Mouse (Mus musculus) forebrain, postnatal 0 days (tissue): ENCODE data around the gene Wdr74. TPM values are rescaled to one million over a fixed set of nuclear protein-coding genes. Genes with fewer than 3 reads are reported as not detected.
"Not testable (repeated sequence)": the region's sequence is repeated elsewhere in the genome, so short reads cannot be mapped to it uniquely, and the experiment has no call there.

Experiments
- ATAC-seq: fragments of 200-750 bp; cut with Nextera tagmentation; 2 replicates; pipeline ENCODE4 v1.8.0; 2017; ENCODE audit warnings: mild to moderate bottlenecking, moderate library complexity
- DNase-seq: peaks from one replicate; pipeline ENCODE4 v3.0.0-alpha.2; 2015
- H3K27ac ChIP-seq: fragments of 300-500 bp; sonication (generic); 2 replicates; pipeline ENCODE4 v1.5.1; 2014; ENCODE audit warnings: low read depth, mild to moderate bottlenecking, antibody characterized with exemption, low read length, moderate library complexity, mixed read lengths
- H3K27me3 ChIP-seq: fragments of 300-500 bp; sonication (generic); 2 replicates; pipeline ENCODE4 v1.6.1; 2014; ENCODE audit warnings: mild to moderate bottlenecking, low read length, mixed read lengths; ENCODE audit not compliant: insufficient read depth
- H3K36me3 ChIP-seq: fragments of 300-500 bp; sonication (generic); 2 replicates; pipeline ENCODE4 v1.6.1; 2014; ENCODE audit warnings: mild to moderate bottlenecking, moderate library complexity; ENCODE audit not compliant: insufficient read depth
- H3K4me1 ChIP-seq: fragments of 300-500 bp; sonication (generic); 2 replicates; pipeline ENCODE4 v1.6.1; 2014; ENCODE audit warnings: antibody characterized with exemption; ENCODE audit not compliant: insufficient read depth
- H3K4me2 ChIP-seq: fragments of 300-500 bp; sonication (generic); 2 replicates; pipeline ENCODE4 v1.6.1; 2014; ENCODE audit warnings: low read depth, mild to moderate bottlenecking, moderate library complexity
- H3K4me3 ChIP-seq: fragments of 300-500 bp; sonication (generic); 2 replicates; pipeline ENCODE4 v1.5.1; 2014; ENCODE audit warnings: low read depth, low read length, mixed read lengths
- H3K9ac ChIP-seq: fragments of 300-500 bp; sonication (generic); 2 replicates; pipeline ENCODE4 v1.6.1; 2014; ENCODE audit warnings: mild to moderate bottlenecking
- H3K9me3 ChIP-seq: fragments of 300-500 bp; sonication (generic); 2 replicates; pipeline ENCODE4 v1.6.1; 2016; ENCODE audit warnings: low read length
- CTCF ChIP-seq: sonication (generic); IDR thresholded peaks from 2 replicates; pipeline ENCODE4 v1.5.1; 2016; ENCODE audit warnings: antibody characterized with exemption, control low read depth, low read depth
- WGBS: fragments of 180-500 bp; shearing (Covaris S2); extraction: QIAGEN DNeasy Blood & Tissue Kit; methylation state at CpG from one replicate; pipeline ENCODE4 v1.1.7; 2014; 5-methylcytosine and 5-hydroxymethylcytosine counted together
- polyA plus RNA-seq: library from polyadenylated mRNA; unstranded; fragments of >200 nt; fragmentation: Nextera tagmentation; extraction: Ambion mirVana; gene quantifications from 2 replicates; pipeline ENCODE4 v1.2.1, GENCODE M21; 2015
- total RNA-seq: library from RNA; depleted of rRNA; stranded (reverse); fragments of >200 nt; gene quantifications from 2 replicates; pipeline ENCODE4 v1.2.3, GENCODE M21; 2014

The Wdr74 gene
- total and polyA plus RNA-seq, 2 experiments from 2014 or later, result 74.1 to 98.7 TPM

GRCm38 (mm10) chr19:8715868-8716766 is 19.5 kb upstream of the Wdr74 start:
- DNase-seq (no peak), ATAC-seq (no peak)
- no peak overlapping the region for H3K4me2 ChIP-seq
- H3K36me3 ChIP-seq, result 0 out of 2 replicates have a peak, but pooled peaks cover 7% of the 10 kb centered on the region
- H3K9ac ChIP-seq, result no peak overlapping the region
- no peaks in the 10 kb centered on the region for H3K27me3 ChIP-seq
- no peak overlapping the region for H3K27ac ChIP-seq
- H3K4me3 ChIP-seq, result no peak overlapping the region
- H3K4me1 ChIP-seq, result peaks cover 13% of the 10 kb centered on the region
- WGBS, result 74% methylated on average over 10 of the region's 10 CpGs
- H3K9me3 ChIP-seq, result no peaks in the 10 kb centered on the region
- TF ChIP-seq CTCF, result no peak

- H3K4me2 ChIP-seq, result no peak overlapping the region
- H3K4me1 ChIP-seq, result peaks cover 12% of the 10 kb centered on the region
- no peak for TF ChIP-seq CTCF
- WGBS, result 78% methylated on average over 8 of the region's 10 CpGs
- no peak overlapping the region for H3K4me3 ChIP-seq
- H3K27me3 ChIP-seq, result no peaks in the 10 kb centered on the region
- no peak overlapping the region for H3K27ac ChIP-seq
- no peak overlapping the region for H3K9ac ChIP-seq
- H3K36me3 ChIP-seq, result 0 out of 2 replicates have a peak, but pooled peaks cover 2% of the 10 kb centered on the region
- ATAC-seq (no peak), DNase-seq (no peak)
- no peaks in the 10 kb centered on the region for H3K9me3 ChIP-seq
Measured at GRCm38 (mm10) chr19:8716767-8717475, 18.7 kb upstream of the Wdr74 start.

DNA sequence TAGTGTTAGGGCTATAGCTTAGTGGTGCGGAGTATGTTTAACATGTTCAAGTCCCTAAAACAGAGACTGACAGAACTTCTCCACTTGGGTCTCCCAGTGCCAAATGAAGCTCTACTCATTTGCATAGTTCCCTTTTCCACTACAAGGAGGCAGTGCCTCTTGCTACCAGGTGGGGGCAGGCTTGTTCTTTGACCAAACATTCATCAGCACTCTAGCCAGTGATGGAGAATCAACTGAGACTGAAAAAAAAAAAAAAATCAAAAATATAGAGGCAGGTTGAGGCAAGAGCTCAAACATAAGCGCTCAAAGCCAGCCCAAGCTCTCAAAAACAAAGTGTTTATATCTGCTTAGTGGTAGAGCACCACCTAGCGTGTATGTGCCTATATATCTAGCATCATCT is 17.3 kb upstream of the Wdr74 start:
- Histone ChIP-seq H3K27ac (no peak overlapping the region), H3K4me1 (peaks cover 7% of the 10 kb centered on the region; the same call in 1 of the 2 replicates), H3K36me3 (no peaks in the 10 kb centered on the region), H3K4me2 (no peak overlapping the region), H3K9ac (no peak overlapping the region), H3K9me3 (no peaks in the 10 kb centered on the region), H3K4me3 (no peak overlapping the region), H3K27me3 (no peaks in the 10 kb centered on the region)
- ATAC-seq (no peak), DNase-seq (peak; percentile 65)
- TF ChIP-seq CTCF, result peak; percentile 81
- 70% methylated on average over 3 of the region's 3 CpGs for WGBS

DNA sequence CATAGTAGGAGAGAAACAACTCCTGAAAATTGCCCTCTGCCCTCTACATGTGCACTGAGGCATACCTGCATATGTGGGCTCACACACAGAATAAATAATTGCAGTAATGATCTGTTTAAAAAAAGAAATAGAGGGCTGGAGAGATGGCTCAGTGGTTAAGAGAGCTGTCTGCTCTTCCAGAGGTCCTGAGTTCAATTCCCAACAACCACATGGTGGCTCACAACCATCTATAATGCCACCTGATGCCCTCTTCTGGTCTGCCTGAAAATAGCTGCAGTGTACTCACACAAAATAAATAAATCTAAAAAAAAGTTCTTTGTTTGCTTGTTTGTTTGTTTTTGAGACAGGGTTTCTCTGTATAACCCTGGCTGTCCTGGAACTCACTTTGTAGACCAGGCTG is 16.6 kb upstream of the Wdr74 start:
- not testable (repeated sequence) for H3K4me3 ChIP-seq, H3K27ac ChIP-seq, H3K4me1 ChIP-seq, H3K36me3 ChIP-seq, H3K4me2 ChIP-seq, H3K9ac ChIP-seq, H3K27me3 ChIP-seq, DNase-seq, H3K9me3 ChIP-seq, ATAC-seq

DNA sequence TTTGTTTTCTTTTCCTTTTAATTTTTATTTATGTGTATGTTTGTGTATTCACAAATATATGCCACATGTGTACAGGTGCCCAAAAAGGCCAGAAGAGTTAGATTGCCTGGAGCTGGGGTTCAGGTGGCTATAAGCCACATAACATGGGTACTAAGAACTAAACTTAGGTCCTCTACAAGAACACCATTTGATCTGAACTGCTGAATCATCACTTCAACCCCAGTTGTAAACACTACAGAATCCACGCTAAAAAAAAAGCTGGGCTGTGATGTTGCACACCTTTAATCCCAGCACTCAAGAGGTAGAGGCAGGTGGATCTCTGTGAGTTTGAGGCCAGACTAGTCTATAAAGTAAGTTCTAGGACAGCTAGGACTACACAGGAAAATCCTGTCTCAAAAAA is 14.2 kb upstream of the Wdr74 start:
- no peak for TF ChIP-seq CTCF
- peaks cover 12% of the 10 kb centered on the region for H3K4me1 ChIP-seq
- no peak overlapping the region for H3K27ac ChIP-seq
- H3K36me3 ChIP-seq, result peaks cover 16% of the 10 kb centered on the region
- 76% methylated on average over 1 of the region's 1 CpGs for WGBS
- DNase-seq, result no peak
- H3K9ac ChIP-seq, result no peak overlapping the region
- ATAC-seq, result no peak
- peak overlapping the region; percentile 55 for H3K4me2 ChIP-seq
- no peak overlapping the region for H3K4me3 ChIP-seq
- H3K9me3 ChIP-seq, result no peaks in the 10 kb centered on the region
- no peaks in the 10 kb centered on the region for H3K27me3 ChIP-seq

GRCm38 (mm10) chr19:8722021-8722420 is 13.6 kb upstream of the Wdr74 start:
- H3K9me3 ChIP-seq, result no peaks in the 10 kb centered on the region
- H3K4me2 ChIP-seq, result peak overlapping the region; percentile 55
- ATAC-seq (no peak), DNase-seq (no peak)
- H3K27ac ChIP-seq, result 0 out of 2 replicates have a peak overlapping the region, but pooled peaks have one; percentile 99
- no peak for TF ChIP-seq CTCF
- H3K4me3 ChIP-seq, result peak overlapping the region; percentile 85
- peaks cover 12% of the 10 kb centered on the region for H3K4me1 ChIP-seq
- H3K36me3 ChIP-seq, result peaks cover 23% of the 10 kb centered on the region
- WGBS, result 57% methylated on average over 4 of the region's 4 CpGs
- peak overlapping the region; percentile 84 for H3K9ac ChIP-seq
- H3K27me3 ChIP-seq, result no peaks in the 10 kb centered on the region

GRCm38 (mm10) chr19:8722559-8722906 is 13.1 kb upstream of the Wdr74 start:
- H3K9ac ChIP-seq, result peak overlapping the region; percentile 84
- 2% methylated on average over 5 of the region's 5 CpGs for WGBS
- peak overlapping the region; percentile 85 for H3K4me3 ChIP-seq
- H3K27ac ChIP-seq, result peak overlapping the region; percentile 99
- peaks cover 23% of the 10 kb centered on the region for H3K36me3 ChIP-seq
- TF ChIP-seq CTCF, result no peak
- peaks cover 12% of the 10 kb centered on the region for H3K4me1 ChIP-seq
- DNase-seq (no peak), ATAC-seq (no peak)
- H3K27me3 ChIP-seq, result no peaks in the 10 kb centered on the region
- H3K9me3 ChIP-seq, result no peaks in the 10 kb centered on the region
- H3K4me2 ChIP-seq, result peak overlapping the region; percentile 55
